Mouse (Mus musculus) MEL (cell line): ENCODE data around the gene Nrsn1. TPM values are rescaled to one million over a fixed set of nuclear protein-coding genes. Genes with fewer than 3 reads are reported as not detected.

Experiments
- DNase-seq: peaks from one replicate; pipeline ENCODE4 v3.0.0; 2011; ENCODE audit warnings: low read depth, low spot score
- H3K27ac ChIP-seq: 2 replicates; pipeline ENCODE4 v1.5.1; 2012; ENCODE audit warnings: low read depth, mild to moderate bottlenecking, control low read depth, low read length, moderate library complexity; ENCODE audit not compliant: control insufficient read depth
- H3K27me3 ChIP-seq, 2 experiments: fragments of 150-350 bp in 1 of 2; sonication (generic) in 1 of 2; 2 replicates each; pipeline ENCODE4 v1.6.1; 2012; ENCODE audit warnings: low read length in 2 of 2, mild to moderate bottlenecking in 2 of 2, improper control_type of control experiment in 1 of 2, moderate library complexity in 1 of 2; ENCODE audit not compliant: insufficient read depth in 2 of 2, control insufficient read depth in 1 of 2
- H3K36me3 ChIP-seq, 2 experiments: 2 replicates each; pipeline ENCODE4 v1.6.1; 2012 to 2014; ENCODE audit warnings: low read length in 2 of 2, improper control_type of control experiment in 1 of 2, inconsistent platforms in 1 of 2, mild to moderate bottlenecking in 1 of 2; ENCODE audit not compliant: insufficient read depth in 2 of 2, control insufficient read depth in 1 of 2
- H3K4me1 ChIP-seq, 2 experiments: fragments of 150-350 bp in 1 of 2; sonication (generic) in 1 of 2; 2 replicates each; pipeline ENCODE4 v1.6.1; 2012; ENCODE audit warnings: low read length in 2 of 2, improper control_type of control experiment in 1 of 2, mild to moderate bottlenecking in 1 of 2; ENCODE audit not compliant: insufficient read depth in 2 of 2, control insufficient read depth in 1 of 2
- H3K4me3 ChIP-seq, 2 experiments: fragments of 150-350 bp in 1 of 2; sonication (generic) in 1 of 2; 2 replicates each; pipeline ENCODE4 v1.5.1; 2012; ENCODE audit warnings: low read depth in 2 of 2, low read length in 2 of 2, mild to moderate bottlenecking in 2 of 2, moderate library complexity in 2 of 2, control low read depth in 1 of 2, improper control_type of control experiment in 1 of 2; ENCODE audit not compliant: control insufficient read depth in 1 of 2, insufficient read depth in 1 of 2
- H3K79me2 ChIP-seq: 2 replicates; pipeline ENCODE4 v1.6.1; 2012; ENCODE audit warnings: mild to moderate bottlenecking, low read length, moderate library complexity; ENCODE audit not compliant: control insufficient read depth, poor library complexity, insufficient read depth
- H3K9ac ChIP-seq: 2 replicates; pipeline ENCODE4 v1.6.1; 2012; ENCODE audit warnings: low read depth, mild to moderate bottlenecking, control low read depth, low read length, moderate library complexity; ENCODE audit not compliant: control insufficient read depth, poor library complexity, severe bottlenecking
- H3K9me3 ChIP-seq: fragments of 150-350 bp; sonication (generic); replicated peaks from 2 replicates; pipeline ENCODE4 v1.6.1; 2012; ENCODE audit warnings: mild to moderate bottlenecking, low read length, improper control_type of control experiment, moderate library complexity; ENCODE audit not compliant: insufficient read depth
- BHLHE40 ChIP-seq: IDR thresholded peaks from 2 replicates; pipeline ENCODE4 v1.6.1; 2012; ENCODE audit warnings: low read depth, mild to moderate bottlenecking, inconsistent platforms, low read length, improper control_type of control experiment, borderline replicate concordance
- CHD1 ChIP-seq: IDR thresholded peaks from 2 replicates; pipeline ENCODE4 v1.6.1; 2012; ENCODE audit warnings: low read depth, mild to moderate bottlenecking, inconsistent platforms, low read length, improper control_type of control experiment
- CHD2 ChIP-seq: IDR thresholded peaks from 2 replicates; pipeline ENCODE4 v1.6.1; 2011; ENCODE audit warnings: low read length, improper control_type of control experiment
- ELF1 ChIP-seq: IDR thresholded peaks from 2 replicates; pipeline ENCODE4 v1.6.1; 2014; ENCODE audit warnings: low read depth, mild to moderate bottlenecking, inconsistent platforms, low read length, improper control_type of control experiment, moderate library complexity
- GABPA ChIP-seq: IDR thresholded peaks from 2 replicates; pipeline ENCODE4 v1.6.1; 2012; ENCODE audit warnings: low read depth, mild to moderate bottlenecking, inconsistent platforms, low read length, improper control_type of control experiment, moderate library complexity
- GATA1 ChIP-seq: IDR thresholded peaks from 2 replicates; pipeline ENCODE4 v1.6.1; 2011; ENCODE audit warnings: low read depth, low read length, improper control_type of control experiment
- HCFC1 ChIP-seq: IDR thresholded peaks from 2 replicates; pipeline ENCODE4 v1.6.1; 2012; ENCODE audit warnings: low read depth, mild to moderate bottlenecking, inconsistent platforms, low read length, improper control_type of control experiment, moderate library complexity
- MAFK ChIP-seq: IDR thresholded peaks from 2 replicates; pipeline ENCODE4 v1.6.1; 2011; ENCODE audit warnings: low read depth, mild to moderate bottlenecking, low read length, improper control_type of control experiment, borderline replicate concordance
- MAX ChIP-seq: IDR thresholded peaks from 2 replicates; pipeline ENCODE4 v1.6.1; 2011; ENCODE audit warnings: low read length, improper control_type of control experiment
- MAZ ChIP-seq: IDR thresholded peaks from 2 replicates; pipeline ENCODE4 v1.6.1; 2012; ENCODE audit warnings: low read depth, mild to moderate bottlenecking, inconsistent platforms, low read length, improper control_type of control experiment
- MXI1 ChIP-seq: IDR thresholded peaks from 2 replicates; pipeline ENCODE4 v1.6.1; 2011; ENCODE audit warnings: mild to moderate bottlenecking, low read depth, low read length, improper control_type of control experiment
- MYB ChIP-seq: IDR thresholded peaks from 2 replicates; pipeline ENCODE4 v1.6.1; 2011; ENCODE audit warnings: mild to moderate bottlenecking, low read depth, low read length, improper control_type of control experiment
- MYC ChIP-seq: IDR thresholded peaks from 2 replicates; pipeline ENCODE4 v1.6.1; 2011; ENCODE audit warnings: low read depth, mild to moderate bottlenecking, low read length, improper control_type of control experiment, moderate library complexity
- POLR2AphosphoS5 ChIP-seq: IDR thresholded peaks from 2 replicates; pipeline ENCODE4 v1.6.1; 2012; ENCODE audit warnings: low read depth, borderline replicate concordance, mild to moderate bottlenecking, inconsistent platforms, low read length, moderate library complexity, mixed read lengths
- RCOR1 ChIP-seq: IDR thresholded peaks from 2 replicates; pipeline ENCODE4 v1.6.1; 2012; ENCODE audit warnings: low read depth, mild to moderate bottlenecking, inconsistent platforms, low read length, improper control_type of control experiment
- SMC3 ChIP-seq: IDR thresholded peaks from 2 replicates; pipeline ENCODE4 v1.6.1; 2011; ENCODE audit warnings: low read depth, low read length, improper control_type of control experiment
- TAL1 ChIP-seq: IDR thresholded peaks from 2 replicates; pipeline ENCODE4 v1.6.1; 2012; ENCODE audit warnings: mild to moderate bottlenecking, inconsistent platforms, low read length, moderate library complexity, mixed read lengths
- TBP ChIP-seq: IDR thresholded peaks from 2 replicates; pipeline ENCODE4 v1.8.0; 2011; ENCODE audit warnings: low read depth, low read length, improper control_type of control experiment
- TCF12 ChIP-seq: IDR thresholded peaks from 2 replicates; pipeline ENCODE4 v1.6.1; 2014; ENCODE audit warnings: low read depth, mild to moderate bottlenecking, inconsistent platforms, low read length, improper control_type of control experiment, moderate library complexity
- USF1 ChIP-seq: IDR thresholded peaks from 2 replicates; pipeline ENCODE4 v1.6.1; 2014; ENCODE audit warnings: low read depth, mild to moderate bottlenecking, inconsistent platforms, low read length, improper control_type of control experiment, moderate library complexity
- USF2 ChIP-seq, 2 experiments: IDR thresholded peaks; 2 replicates each; pipeline ENCODE4 v1.6.1; 2011 to 2012; ENCODE audit warnings: improper control_type of control experiment in 2 of 2, low read length in 2 of 2, borderline replicate concordance in 1 of 2, inconsistent platforms in 1 of 2, low read depth in 1 of 2, mild to moderate bottlenecking in 1 of 2; ENCODE audit not compliant: insufficient read depth in 1 of 2
- ZKSCAN1 ChIP-seq: IDR thresholded peaks from 2 replicates; pipeline ENCODE4 v1.6.1; 2012; ENCODE audit warnings: low read depth, mild to moderate bottlenecking, inconsistent platforms, low read length, improper control_type of control experiment, moderate library complexity
- ZMIZ1 ChIP-seq: IDR thresholded peaks from 2 replicates; pipeline ENCODE4 v1.6.1; 2012; ENCODE audit warnings: low read depth, mild to moderate bottlenecking, inconsistent platforms, low read length, improper control_type of control experiment, moderate library complexity
- polyA plus RNA-seq, 2 experiments: library from polyadenylated mRNA; stranded (reverse) in 1 of 2; unstranded in 1 of 2; fragments of >175 nt in 1 of 2; fragments of >200 nt in 1 of 2; gene quantifications; 2 replicates each; pipeline versions ENCODE4 v1.2.1 to v1.2.4; 2012; ENCODE audit warnings: low replicate concordance in 2 of 2, low read depth in 1 of 2; ENCODE audit not compliant: insufficient read length in 2 of 2, insufficient read depth in 1 of 2, missing spikeins in 1 of 2
- total RNA-seq: library from RNA; depleted of rRNA; stranded (reverse); fragments of 300-350 nt; gene quantifications from 2 replicates; pipeline ENCODE4 v1.2.3, GENCODE M21; 2012

The Nrsn1 gene
- total and polyA plus RNA-seq, 3 experiments, result not detected

DNA sequence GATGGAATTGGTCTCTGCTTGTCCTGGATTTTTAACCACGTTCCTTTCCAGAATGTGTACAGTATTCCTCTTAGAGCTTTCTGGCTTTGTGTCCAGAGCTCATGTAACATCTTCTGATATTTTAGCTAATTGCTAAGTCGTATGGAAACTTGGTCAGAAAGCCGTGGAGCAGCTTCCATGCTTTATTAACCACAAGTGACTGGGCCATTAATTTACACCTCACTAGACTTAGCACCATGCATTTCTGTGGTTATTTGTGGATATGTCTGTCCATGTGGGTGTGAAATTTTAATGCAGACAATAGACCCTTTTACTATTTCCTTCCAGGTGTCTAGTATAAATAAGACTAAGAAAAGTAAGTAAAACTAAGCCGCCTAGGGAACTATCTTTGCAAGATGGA is 7.6 kb downstream of the Nrsn1 start:
- no peak for DNase-seq

DNA sequence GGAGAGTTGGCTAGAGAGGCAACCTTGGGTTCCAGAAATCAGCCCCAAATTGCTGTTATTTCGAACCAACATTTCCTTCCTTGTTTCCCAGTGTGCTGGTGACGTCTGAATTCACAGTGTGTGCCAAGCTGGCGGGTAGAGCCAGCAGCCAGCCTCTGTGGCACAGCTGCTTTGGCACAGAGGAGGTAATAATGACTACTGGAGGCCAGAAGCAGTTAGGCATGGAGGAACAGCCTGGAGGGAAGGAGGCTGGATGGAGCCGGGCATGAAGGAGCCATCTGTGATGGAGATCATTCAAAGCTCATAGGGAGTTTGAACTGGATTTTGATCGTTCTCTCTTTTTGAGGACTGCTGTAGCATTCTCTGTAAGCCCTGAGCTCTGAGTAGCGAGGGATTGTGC is 12.7 kb downstream of the Nrsn1 start:
- TF ChIP-seq MAFK (no peak), ZMIZ1 (no peak), CHD2 (no peak), MYB (no peak), RCOR1 (no peak)
- TF ChIP-seq, all 39 proteins: peak for 0
- no peak for DNase-seq
- Histone ChIP-seq H3K27ac (no peak overlapping the region), H3K9ac (no peak overlapping the region), H3K4me1 (no peaks in the 10 kb centered on the region), H3K79me2 (no peaks in the 10 kb centered on the region), H3K27me3 (no peaks in the 10 kb centered on the region), H3K4me3 (no peak overlapping the region), H3K36me3 (no peaks in the 10 kb centered on the region), H3K9me3 (no peaks in the 10 kb centered on the region)

More for the DNA sequence above, 7.6 kb downstream of the Nrsn1 start:
- Histone ChIP-seq H3K36me3 (no peaks in the 10 kb centered on the region), H3K27ac (no peak overlapping the region), H3K9ac (no peak overlapping the region), H3K9me3 (no peaks in the 10 kb centered on the region), H3K4me3 (no peak overlapping the region), H3K79me2 (no peaks in the 10 kb centered on the region), H3K4me1 (no peaks in the 10 kb centered on the region), H3K27me3 (no peaks in the 10 kb centered on the region)
- TF ChIP-seq MAZ (no peak), USF1 (no peak), BHLHE40 (no peak), CHD1 (no peak)

DNA sequence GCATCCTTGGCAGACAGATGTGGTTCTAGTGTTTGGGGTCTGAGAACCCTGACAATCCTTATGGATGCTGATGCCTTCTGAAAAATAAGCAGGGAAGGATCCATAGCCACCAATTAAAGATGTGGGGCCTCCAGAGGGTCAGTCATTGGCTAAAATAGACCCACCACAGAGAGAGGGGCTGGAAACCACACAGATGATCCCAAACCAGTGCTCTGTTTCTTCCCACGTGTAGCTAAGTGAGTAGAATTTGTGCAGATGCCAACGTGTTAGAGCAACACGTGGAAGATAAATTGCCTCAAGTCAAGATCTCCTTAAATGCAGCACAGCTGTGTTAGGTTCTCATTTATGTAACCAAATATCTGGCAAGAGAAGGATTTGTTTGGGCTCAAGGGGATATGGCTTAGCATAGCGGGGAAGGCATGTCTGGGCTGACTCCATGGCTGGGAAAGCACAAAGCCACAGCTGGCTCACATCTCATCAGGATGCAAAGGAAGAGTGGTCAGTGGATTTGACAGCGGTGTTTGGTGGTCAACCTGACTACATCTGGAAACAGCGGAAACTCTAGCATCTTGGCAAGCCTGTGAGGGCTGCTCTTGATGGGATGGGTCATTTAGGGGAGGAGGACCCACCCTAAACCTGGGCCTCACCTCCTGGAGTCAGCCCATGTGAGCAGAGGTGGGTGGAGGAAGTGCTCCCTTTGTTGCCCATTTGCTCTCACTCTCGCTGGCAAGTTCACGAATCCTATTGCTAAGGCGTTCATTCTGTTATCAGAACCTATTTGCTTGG is 15.6 kb downstream of the Nrsn1 start:
- TF ChIP-seq MYC, result no peak
- no peak for TF ChIP-seq POLR2AphosphoS5
- no peak for TF ChIP-seq GATA1
- no peak for TF ChIP-seq ZKSCAN1
- no peak for TF ChIP-seq RCOR1
- no peak for TF ChIP-seq ELF1
- no peak for TF ChIP-seq SMC3
- no peak for TF ChIP-seq TCF12
- TF ChIP-seq GABPA, result no peak
- TF ChIP-seq HCFC1, result no peak
- no peak for TF ChIP-seq BHLHE40
- TF ChIP-seq MAX, result no peak
- TF ChIP-seq TBP, result no peak
- TF ChIP-seq TAL1, result no peak
- no peak for TF ChIP-seq USF2 (IDR thresholded peaks at IDR 0.05; ENCODE audit: borderline replicate concordance in 1 of 2, insufficient read depth in 1 of 2, low read depth in 1 of 2, low read length in 2 of 2)
- no peak for TF ChIP-seq ZMIZ1
- TF ChIP-seq MXI1, result no peak
- TF ChIP-seq, all 39 proteins: peak for 0

More for the DNA sequence above, 15.6 kb downstream of the Nrsn1 start:
- H3K27me3 ChIP-seq, result no peaks in the 10 kb centered on the region
- H3K9me3 ChIP-seq, result no peaks in the 10 kb centered on the region
- H3K27ac ChIP-seq, result no peak overlapping the region
- no peaks in the 10 kb centered on the region for H3K79me2 ChIP-seq
- H3K4me3 ChIP-seq, result no peak overlapping the region
- H3K36me3 ChIP-seq, result no peaks in the 10 kb centered on the region
- DNase-seq, result no peak
- H3K9ac ChIP-seq, result no peak overlapping the region
- no peaks in the 10 kb centered on the region for H3K4me1 ChIP-seq
